Mouse (Mus musculus) kidney, postnatal 10 days (tissue): ENCODE measurements around the gene Kank1.

ENCODE experiments used
- DNase-seq: peaks from one replicate; pipeline ENCODE4 v3.0.0; 2021; ENCODE audit warnings: mixed read lengths

Gene Kank1

DNA sequence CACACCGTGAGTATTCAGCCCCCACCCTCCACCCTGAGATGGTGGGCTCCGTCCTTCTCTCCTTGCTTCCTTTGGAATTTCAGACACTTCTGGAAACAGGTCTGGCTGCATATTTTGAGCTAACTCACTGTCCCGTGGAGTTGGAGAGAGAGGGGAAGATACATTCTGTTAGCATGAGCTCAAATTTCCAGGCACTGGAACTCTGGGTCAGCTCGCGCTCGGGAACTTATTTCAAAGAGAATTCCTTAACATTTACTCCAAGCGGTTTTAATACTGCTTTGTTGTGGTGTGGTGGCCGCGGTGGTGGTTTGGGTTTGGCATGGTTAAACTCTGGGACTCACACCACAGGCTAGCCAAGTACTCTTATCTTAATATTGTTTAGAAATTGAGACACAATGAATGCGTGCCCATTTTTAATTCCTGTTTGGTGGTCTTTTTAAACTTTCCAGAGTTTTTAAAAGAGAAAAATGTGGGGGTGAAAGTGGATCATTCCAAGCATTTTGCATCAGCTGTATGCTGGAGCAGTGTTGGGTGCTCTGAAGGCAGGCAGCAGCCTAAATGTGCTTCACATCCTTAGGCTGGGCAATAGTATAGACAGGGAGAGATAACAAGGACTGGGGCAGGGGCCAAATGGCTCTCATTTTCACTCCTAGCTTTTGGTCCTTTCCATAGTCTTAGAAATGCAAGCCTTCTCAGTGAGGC is 170.6 kb downstream of the Kank1 start:
- DNase-seq: peak; percentile 36

DNA sequence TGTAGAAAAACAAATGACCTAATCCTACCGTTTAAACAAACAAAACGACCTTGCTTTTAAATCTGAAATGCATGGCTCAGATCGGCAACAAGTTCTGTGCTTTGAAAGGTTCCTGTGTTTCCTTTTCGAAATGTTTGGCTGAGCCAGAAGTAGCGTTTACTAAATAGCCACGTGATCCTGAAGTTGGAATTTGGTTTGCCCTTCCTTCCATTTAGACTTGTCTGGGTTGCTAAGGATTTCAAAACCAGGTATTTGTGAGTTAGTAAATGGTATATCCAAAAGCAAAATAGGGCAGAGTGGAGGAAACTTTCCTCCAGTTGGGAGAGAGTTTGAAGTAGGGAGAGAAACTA is 171.1 kb downstream of the Kank1 start:
- DNase-seq: no peak

DNA sequence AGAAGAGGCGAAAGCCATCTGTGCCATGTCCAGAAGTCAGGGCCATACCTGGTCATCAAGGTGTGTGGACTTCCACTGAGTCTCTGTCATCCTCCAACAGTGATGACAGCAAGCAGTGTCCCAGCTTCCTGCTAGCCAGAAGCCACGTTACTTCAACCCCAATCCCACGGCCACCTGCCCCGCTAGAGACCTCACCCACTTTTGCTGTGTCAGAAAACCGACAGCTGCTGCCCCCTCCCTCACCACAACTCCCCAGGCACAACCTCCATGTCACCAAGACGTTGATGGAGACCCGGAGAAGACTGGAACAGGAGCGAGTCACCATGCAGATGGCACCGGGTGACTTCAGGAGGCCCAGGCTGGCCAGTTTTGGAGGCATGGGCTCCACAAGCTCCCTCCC is 172.5 kb downstream of the Kank1 start:
- no peak for DNase-seq

DNA sequence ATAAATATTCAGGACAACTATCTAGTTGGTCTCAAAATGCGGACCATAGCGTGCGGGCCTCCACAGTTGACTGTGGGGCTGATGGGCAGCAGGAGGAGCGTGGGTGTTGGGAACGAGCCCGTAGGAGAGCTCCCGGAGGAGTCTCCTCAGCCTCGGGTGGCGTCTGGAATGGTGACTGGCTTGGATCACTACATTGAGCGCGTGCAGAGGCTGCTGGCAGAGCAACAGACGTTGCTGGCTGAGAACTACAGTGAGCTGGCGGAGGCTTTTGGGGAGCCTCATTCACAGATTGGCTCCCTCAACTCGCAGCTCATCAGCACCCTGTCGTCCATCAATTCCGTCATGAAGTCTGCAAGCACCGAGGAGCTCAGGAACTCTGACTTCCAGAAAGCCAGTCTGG is 174.6 kb downstream of the Kank1 start:
- DNase-seq: no peak

DNA sequence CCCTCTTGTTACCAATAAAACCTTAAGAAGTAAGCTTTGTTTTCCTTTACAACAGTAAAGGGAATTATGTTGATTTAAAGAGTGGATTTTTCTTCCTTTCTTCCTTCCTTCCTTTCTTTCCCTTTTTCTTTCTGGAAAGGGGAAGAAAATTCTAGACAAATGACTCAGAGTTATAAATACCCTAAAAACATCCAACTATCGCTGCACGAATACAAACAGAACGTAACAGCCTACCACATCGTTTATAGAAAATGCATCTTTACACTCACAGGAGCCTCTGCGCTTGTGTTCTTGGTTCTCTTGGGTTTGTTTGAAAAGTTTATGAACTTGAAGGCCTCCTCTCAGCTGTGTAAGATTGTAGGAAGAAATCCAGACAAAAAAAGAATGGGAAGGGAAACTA is 178.7 kb downstream of the Kank1 start:
- DNase-seq: no peak

DNA sequence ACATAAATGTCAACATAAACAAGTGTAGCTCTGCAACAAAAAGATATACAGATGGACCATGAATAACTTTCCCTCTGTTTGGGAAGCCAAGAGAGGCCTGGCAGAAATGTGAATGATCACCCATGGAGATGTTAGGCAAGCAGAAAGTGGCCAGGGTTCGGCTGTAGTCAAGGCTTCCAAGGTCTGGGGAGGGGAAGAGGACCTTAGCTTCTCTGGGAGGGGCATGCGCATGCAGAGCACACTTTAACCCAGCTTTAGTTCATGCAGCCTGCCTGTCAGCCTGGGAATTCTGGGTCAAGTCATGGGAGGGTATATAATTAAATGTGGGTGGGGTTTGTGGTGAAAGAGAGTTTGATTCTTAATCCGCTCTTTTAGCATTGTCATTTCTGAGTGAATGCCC is 180.9 kb downstream of the Kank1 start:
- no peak for DNase-seq

DNA sequence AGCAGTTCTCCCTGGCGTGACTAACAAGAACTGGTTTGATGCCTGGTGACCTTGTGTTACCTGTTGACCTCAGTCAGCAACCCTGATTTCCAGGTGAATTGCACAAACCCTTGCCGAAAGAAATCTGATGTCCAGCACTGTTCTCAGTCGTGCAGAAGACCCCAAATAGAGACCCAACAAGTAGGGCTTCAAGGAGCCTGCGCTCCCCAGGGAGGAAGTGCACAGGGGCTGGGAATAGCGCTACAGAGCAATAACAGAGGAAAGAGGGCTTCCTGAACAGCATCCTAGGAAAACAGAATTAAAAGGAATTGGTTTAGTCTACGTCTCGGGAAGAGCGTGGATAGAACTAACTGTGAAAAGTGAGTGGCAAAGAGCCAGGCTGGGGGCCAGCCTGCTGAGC is 183.2 kb downstream of the Kank1 start:
- no peak for DNase-seq

DNA sequence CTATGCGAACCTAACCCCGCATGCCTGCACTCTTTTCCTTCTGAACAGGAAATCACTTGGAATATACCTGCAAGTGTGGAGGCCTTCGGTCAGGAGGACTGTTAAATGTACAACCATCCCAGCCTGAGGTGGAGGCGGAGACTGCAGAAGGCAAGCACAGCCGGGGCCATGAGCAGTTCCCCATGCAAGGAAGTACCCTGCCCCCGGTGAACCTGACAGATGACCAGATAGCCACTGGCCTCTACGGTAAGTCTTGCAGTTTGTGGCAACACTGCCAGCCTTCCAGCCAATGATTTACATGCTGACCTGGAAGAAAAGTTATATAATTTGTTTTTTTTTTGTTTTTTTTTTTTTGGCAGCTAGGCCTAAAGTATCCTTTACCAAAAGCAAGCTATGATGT is 185.3 kb downstream of the Kank1 start:
- DNase-seq: peak; percentile 63

DNA sequence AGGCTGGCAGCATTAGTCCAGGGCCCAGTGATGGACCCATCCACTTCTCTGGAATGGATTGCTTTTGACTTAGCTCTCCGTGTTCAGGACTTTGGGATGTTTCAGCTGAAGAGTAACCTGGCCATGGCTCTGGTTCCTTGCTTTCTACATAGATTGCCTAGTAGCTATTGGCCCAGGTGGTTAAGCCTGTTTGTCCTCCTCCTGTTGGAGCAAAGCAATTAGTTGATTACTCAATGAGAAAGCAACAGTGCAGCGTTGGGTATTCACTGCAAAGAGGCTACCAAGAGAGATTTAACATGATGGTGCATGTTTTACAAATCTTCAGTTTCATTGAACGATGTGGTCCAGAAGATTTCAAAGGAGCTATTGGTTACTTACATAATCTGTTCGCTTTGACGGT is 186.6 kb downstream of the Kank1 start:
- no peak for DNase-seq

DNA sequence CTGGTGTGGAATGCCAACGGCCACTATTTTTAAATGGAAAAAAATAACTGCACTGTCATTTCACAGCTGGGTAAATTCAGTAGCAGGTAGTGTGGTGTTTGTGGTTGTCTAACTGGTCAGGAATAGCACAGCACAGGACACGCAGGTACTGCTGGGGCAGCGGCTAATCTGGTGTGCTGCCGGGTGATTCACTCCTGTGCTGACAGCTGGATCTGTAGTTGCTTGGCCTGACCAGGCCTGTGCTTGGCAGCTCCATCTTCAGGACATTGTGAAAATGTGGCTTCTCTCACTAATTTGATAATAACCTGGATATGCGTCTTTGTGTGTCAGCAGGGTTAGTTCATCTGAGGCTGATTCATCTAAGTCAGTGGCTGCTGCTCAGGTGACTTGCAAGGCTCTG is 189.7 kb downstream of the Kank1 start:
- DNase-seq: no peak

DNA sequence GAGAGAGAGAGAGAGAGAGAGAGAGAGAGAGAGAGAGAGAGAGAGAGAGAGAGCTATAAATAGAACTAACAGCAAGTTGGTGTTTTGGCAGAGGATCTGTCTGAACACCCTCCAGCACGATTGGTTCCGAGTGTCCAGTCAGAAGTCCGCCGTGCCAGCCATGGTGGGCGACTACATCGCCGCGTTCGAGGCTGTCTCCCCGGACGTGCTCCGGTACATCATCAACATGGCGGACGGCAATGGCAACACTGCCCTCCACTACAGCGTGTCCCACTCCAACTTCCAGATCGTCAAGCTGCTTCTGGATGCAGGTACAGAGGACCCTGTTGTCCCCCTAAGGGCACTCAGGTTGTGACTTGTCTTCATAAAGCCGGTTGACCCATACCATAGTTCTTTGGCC is 191.1 kb downstream of the Kank1 start:
- DNase-seq: no peak

DNA sequence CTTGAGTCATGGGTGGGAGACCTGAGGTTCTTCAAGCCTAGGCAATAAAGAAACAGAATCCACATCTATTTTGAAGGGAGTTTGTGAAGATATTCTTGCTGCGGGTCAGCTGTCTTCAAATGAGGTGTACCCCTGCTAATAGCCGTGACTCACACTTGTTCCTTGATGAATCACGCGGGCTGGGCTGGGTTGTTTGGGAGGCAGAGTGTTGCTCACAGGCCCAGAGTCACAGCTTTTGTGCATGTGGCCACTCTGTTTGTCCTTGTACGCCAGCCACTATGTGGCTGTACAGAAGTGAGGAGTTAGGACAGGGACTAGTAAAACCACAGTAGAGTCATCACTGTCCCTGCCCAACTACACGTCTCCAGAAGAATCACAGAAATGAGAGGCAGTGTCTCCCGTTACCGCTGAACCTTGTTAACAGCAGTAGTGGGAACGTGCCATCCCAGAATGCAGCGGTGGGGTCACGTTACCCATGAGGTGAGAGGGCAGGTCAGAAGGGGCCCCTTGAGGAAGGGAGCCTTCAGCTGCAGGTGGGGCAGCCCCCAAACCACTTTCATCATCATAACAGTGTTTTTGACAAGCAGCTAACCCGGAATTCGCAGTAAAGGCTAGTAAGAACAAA is 191.7 kb downstream of the Kank1 start:
- no peak for DNase-seq

DNA sequence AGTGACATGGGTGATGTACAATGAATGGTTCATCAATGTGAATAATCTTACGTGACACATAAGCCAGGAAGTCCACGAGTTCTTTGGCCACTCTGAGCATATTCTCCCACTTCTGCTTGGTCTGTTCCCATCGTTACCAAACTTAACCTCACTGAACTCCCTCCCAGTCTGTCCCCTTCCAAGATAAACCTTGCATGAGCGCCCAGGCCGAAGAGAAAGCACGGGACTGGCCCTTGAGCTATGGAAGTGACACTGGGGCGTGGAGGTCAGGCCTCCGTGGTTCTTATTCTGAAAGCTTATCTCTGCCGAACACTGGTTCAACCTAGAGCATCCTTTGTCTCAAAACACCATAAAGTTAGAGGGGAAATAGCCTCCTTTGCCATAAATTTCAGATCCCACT is 194.7 kb downstream of the Kank1 start:
- no peak for DNase-seq

DNA sequence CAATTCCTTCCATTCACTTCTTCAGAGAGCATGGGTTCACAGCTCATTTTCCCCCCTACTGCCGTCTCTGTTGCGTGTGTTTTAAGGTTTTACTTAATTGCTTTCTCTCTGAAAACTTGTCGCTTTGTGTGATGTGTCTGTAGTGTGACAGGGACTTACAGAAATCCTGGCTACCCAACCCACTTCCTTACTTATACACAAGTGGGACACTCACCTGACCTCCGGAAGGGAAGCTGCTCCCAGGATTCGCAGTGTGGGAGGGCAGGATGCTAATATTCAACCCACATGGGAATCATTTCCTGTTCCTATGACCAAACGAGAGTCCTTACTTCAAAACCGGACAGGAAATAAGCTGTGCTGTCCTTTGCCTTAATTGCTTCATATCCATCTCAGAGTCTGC is 195.1 kb downstream of the Kank1 start:
- DNase-seq: no peak

DNA sequence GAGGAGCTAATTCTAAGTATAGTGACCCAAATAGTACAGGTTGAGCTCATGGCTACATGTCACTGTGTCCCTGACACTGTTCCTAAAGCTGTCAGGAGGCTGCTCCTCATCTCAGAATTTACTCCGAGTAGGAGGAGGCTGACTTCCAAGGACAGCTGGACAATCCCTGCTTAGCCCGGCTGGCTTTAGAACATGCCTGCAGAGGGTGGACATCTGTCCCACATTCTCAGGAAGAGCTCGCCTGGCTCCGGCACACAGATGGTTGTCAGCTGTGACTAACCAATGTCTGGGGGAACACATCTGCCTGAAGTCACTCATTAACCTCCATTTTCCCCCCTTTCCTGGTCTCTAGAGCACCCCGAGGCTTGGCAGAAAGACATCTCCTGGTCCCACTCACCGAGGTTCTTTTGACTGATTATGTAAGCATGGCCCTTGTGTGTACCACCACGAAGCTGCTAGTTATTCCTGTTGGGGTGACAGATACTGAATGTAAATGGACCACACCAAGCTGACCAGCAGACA is 196.5 kb downstream of the Kank1 start:
- DNase-seq: peak; percentile 54

DNA sequence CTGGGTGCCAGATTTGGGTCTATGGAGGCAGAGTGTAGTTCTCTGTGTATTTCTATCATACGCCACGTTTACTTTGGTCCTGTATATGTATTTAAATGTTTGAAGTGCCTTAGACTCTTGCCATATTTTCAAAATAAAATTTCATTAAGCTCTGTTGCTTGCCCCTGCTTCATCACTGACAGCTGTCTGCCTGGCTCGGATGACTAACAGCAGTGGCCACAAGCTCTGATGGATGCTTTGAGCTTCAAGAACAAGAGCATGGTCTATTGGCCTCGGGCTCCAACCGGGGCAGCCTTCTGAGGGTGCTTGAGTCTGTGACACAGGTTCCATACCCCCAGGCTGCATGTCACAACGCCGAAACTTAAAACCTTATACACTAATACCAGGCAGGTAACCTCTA is 197.6 kb downstream of the Kank1 start:
- no peak for DNase-seq

DNA sequence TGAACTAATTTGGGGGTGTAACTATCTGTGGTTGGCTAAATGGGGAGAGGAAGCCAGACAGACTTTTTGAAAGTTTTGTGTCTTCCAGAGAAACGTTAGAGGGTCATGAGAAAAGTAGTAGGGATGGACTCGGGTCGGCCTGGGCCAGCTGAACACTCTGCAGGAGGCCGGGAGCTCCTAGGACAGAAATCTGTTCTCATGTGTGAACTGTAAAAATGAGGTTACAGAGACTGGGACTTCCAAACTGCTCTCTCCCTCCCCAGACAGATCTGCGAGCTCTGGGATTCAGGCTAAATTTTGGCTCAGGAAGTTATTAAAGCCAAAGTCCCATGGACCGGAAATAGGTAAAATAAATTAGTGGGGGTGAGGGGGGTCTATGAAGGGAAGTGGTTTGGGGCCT is 198.0 kb downstream of the Kank1 start:
- DNase-seq: no peak

DNA sequence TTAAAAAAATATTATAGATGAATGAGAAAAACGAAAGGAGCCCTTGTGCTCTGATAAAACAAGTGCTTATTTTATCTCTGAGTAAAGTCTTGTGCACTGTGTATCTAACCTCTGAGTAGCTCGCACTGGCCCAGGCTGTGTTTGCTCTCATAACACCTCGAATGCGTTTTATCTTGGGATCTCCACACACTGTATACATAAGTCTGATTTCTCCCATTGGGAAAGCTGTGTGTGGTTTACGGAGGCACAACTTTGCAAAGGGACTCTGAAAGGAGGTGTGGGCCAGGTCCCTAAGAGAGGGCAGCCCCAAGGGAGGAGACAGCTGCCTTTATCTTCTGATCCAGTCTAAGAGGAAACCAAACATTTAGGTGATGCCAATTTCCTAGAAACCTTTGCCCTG is 198.6 kb downstream of the Kank1 start:
- no peak for DNase-seq

DNA sequence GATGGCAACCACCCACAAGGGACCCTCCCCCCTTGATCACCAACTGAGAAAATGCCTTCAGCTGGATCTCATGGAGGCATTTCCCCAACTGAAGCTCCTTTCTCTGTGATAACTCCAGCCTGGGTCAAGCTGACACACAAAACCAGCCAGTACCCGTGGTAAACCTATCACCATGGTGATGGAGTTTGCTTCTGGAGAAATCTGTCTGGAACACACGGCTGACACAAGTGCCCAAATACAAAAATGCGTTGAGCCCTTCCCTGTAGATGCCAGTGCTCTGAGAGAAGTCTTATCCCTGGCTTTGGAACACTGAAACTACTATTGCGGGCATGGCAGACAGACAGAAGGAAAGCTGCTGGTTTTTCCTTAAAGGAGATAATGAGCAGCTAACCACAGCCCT is 199.4 kb downstream of the Kank1 start:
- DNase-seq: no peak

DNA sequence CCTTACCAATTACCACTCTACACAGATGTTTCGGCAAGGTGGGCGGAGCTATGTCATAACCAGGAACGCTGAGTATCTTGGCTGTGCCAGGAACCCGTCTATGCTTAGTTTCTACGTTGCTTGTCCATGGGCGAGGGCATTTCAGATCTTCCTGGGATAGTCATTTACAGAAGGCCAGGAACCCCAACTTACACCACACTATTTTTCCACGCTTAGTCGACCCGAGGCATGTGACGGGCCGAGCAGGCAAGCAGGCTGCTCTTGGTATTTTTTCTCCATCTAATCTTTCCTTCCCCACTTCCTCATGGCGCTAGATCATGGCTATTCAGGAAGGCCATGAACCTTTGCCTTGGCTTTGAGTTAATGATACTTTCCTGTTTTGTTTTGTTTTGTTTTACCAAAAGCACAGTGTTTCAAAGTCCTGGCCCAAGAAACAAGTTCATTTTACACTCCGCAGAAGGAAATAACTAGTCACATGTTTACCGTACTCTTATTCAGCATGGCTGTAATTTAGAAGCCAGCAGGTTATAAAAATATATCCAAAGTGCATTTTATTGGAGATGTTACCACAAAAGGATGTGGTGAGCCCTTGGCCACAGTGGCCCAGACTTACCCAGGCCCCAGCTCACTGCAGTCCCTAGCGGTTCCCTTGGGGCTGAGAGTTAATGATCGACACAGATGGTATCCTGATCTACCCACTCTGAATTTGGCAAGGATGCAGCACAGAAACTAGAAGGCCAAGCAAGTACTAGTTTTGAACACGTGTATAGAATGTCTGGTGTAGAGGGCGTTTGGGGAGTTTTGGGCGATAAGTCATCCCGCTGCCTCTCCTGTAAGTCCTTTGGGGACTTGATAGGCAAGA is 200.2 kb downstream of the Kank1 start:
- DNase-seq: no peak

DNA sequence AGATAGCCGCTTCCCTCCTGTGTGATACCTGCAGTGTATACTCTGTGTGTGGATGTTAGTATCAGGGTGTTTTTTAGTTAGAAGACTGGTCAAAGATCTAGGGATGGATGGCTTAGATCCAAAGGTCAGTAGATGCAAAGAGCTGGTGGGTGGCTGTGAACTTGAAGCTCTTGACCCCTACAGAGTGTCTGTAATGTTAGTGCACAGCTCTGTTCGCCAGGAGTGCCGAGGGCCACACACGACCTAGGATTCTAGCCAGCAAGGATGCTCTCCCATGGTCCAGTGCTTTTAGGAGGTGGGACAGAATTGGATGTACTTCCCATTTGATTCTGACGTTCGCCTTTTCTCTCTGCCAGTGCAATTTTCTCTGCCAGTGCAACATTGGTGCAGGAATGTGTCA is 201.5 kb downstream of the Kank1 start:
- DNase-seq: no peak

DNA sequence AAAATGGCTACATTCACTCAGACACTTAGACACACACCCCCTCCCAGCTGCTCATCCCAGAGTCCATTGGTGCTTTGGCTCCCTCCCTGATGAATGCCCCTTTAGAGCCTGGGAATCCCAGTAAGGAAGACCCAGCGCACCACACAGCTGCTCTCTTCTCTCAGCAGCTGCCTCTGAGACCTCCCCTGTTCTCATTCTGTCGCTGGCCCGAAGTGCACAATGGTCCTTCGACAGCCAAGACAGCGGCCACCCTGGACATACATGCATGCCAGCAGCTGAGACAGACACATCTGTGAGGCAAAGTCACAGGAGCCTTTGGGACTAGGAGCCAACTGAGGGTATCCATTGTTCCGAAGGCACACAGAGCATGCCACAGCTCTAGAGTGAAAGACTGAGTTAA is 203.0 kb downstream of the Kank1 start:
- DNase-seq: no peak

DNA sequence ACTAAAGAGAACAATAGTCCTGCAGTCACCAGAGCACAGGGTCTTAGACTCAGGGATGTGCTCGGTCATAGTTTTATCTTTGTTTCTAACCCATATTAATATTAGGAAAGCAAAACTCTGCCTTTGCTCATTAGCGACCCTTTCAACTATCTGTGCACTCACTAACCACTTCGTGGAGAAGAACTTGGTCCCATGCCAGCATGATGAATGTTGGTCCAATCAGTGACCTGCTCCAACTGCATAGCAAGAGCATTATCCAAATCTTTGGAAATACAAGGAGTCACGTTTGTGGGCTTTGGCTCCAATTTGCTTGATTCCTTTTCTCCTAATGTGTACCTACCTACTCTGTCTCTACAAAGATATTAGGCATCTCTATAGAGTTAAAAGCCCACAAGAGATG is 204.0 kb downstream of the Kank1 start:
- no peak for DNase-seq

DNA sequence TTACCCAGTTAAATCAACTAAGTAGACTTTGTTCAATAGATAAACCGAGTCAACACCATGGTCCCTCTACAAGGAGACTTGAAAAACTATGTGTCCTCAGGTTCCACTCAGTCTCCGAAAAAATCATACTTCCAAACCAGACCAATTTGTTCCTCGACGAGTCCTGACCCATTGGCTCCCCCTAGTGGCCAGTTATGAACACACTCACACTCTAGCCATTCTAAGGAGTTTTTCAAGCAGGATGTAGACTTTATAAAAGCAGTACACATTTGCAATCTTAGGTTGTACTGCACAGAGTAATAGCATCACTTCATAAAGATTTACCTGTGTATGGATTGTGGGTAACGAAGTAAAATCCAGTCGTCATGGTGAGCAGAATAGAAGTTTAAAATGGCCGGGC is 208.3 kb downstream of the Kank1 start:
- peak; percentile 89 for DNase-seq
